In genomic region chr1:179645980-179646268, GRCm38 (mm10) we compare ENCODE assay signal across 8 mouse cellular contexts. TPM values are rescaled to one million over a fixed set of nuclear protein-coding genes. Genes with fewer than 3 reads are reported as not detected.
A peak's percentile ranks its signal among the peaks of the same experiment; 100 is the strongest.
DNase-seq lines count a peak whose midpoint lies in the region; ATAC-seq and TF ChIP-seq lines count a peak whose summit lies in the region.

No protein-coding gene starts in this region.

- H3K4me3 ChIP-seq in heart, adult 2 months: peak overlapping the region; percentile 21; the same call in 1 of the 2 replicates
- peak overlapping the region; percentile 26; the same call in 1 of the 2 replicates for H3K4me3 ChIP-seq in forebrain, postnatal 0 days (ENCODE audit: low read depth, low read length)
- H3K4me3 ChIP-seq in liver, embryonic 15.5 days (replicated peaks): no peak overlapping the region

- WGBS in heart, adult 2 months: 18% methylated on average over 4 of the region's 4 CpGs
- WGBS in forebrain, postnatal 0 days: 31% methylated on average over 4 of the region's 4 CpGs
- WGBS in liver, embryonic 15.5 days (ENCODE audit: insufficient replicate concordance): 20% methylated on average over 4 of the region's 4 CpGs

- TF ChIP-seq POLR2A in heart, adult 2 months (IDR thresholded peaks at IDR 0.05; ENCODE audit: insufficient read depth, low read depth, low read length): no peak

- no peak for TF ChIP-seq EP300 in heart, adult 2 months (IDR thresholded peaks at IDR 0.05; ENCODE audit: insufficient read depth, low read depth, low read length)

- ATAC-seq in CD4-positive, CD25-positive, alpha-beta regulatory T cell, adult 4 months: peak; percentile 37
- ATAC-seq in forebrain, postnatal 0 days: peak; percentile 32; the same call in 1 of the 2 replicates
- no peak for ATAC-seq in liver, embryonic 15.5 days (ENCODE audit: insufficient read depth)

- no peak for TF ChIP-seq CTCF in heart, adult 2 months (IDR thresholded peaks at IDR 0.05)
- TF ChIP-seq CTCF in forebrain, postnatal 0 days (IDR thresholded peaks at IDR 0.05; ENCODE audit: low read depth): no peak

- peak overlapping the region; percentile 47 for H3K4me2 ChIP-seq in forebrain, postnatal 0 days (ENCODE audit: low read depth)
- H3K4me2 ChIP-seq in liver, embryonic 15.5 days: peak overlapping the region; percentile 16; the same call in 1 of the 2 replicates

- H3K27ac ChIP-seq in heart, adult 2 months: no peak overlapping the region
- no peak overlapping the region for H3K27ac ChIP-seq in forebrain, postnatal 0 days (ENCODE audit: low read depth, low read length)
- H3K27ac ChIP-seq in liver, embryonic 15.5 days (replicated peaks): no peak overlapping the region

- intact Hi-C loops in heart, adult 2 months (cut with DNase I): loop anchor here (10.0 kb wide), 2 partner anchors 89 to 199 kb away; no protein-coding TSS in a partner anchor
- intact Hi-C loops in gastrocnemius, postnatal 14 days (cut with DNase I; ENCODE audit: low total_unique reads): loop anchor here (10.0 kb wide), 1 partner anchor 89 kb away; no protein-coding TSS in a partner anchor

- no peaks in the 10 kb centered on the region for H3K27me3 ChIP-seq in heart, adult 2 months (ENCODE audit: control insufficient read depth, insufficient read depth, low read length)
- no peaks in the 10 kb centered on the region for H3K27me3 ChIP-seq in forebrain, postnatal 0 days (ENCODE audit: insufficient read depth, low read length)
- 0 out of 2 replicates have a peak, but pooled peaks cover 7% of the 10 kb centered on the region for H3K27me3 ChIP-seq in liver, embryonic 15.5 days

- no peak for DNase-seq in heart, adult 2 months
- no peak for DNase-seq in heart, postnatal 4 days
- DNase-seq in forebrain, postnatal 0 days: no peak
- no peak for DNase-seq in adrenal gland, postnatal 4 days (ENCODE audit: low spot score in 2 of 2)
- DNase-seq in gastrocnemius, postnatal 14 days: no peak
- DNase-seq in thymus, postnatal 4 days: no peak

- H3K4me1 ChIP-seq in heart, adult 2 months (ENCODE audit: control insufficient read depth, insufficient read depth, low read length): peaks cover 4% of the 10 kb centered on the region
- no peaks in the 10 kb centered on the region for H3K4me1 ChIP-seq in forebrain, postnatal 0 days (ENCODE audit: insufficient read depth)
- H3K4me1 ChIP-seq in liver, embryonic 15.5 days (replicated peaks): peaks cover 26% of the 10 kb centered on the region

- peak overlapping the region; percentile 45; the same call in 1 of the 2 replicates for H3K9ac ChIP-seq in heart, adult 2 months (ENCODE audit: low read depth, low read length)
- H3K9ac ChIP-seq in forebrain, postnatal 0 days: no peak overlapping the region
- no peak overlapping the region for H3K9ac ChIP-seq in liver, embryonic 15.5 days

- no peaks in the 10 kb centered on the region for H3K36me3 ChIP-seq in heart, adult 2 months (ENCODE audit: control insufficient read depth, insufficient read depth, low read length)
- H3K36me3 ChIP-seq in forebrain, postnatal 0 days (ENCODE audit: insufficient read depth): no peaks in the 10 kb centered on the region
- no peaks in the 10 kb centered on the region for H3K36me3 ChIP-seq in liver, embryonic 15.5 days (replicated peaks)

- H3K9me3 ChIP-seq in forebrain, postnatal 0 days (ENCODE audit: low read length): no peaks in the 10 kb centered on the region
- H3K9me3 ChIP-seq in liver, embryonic 15.5 days (replicated peaks): no peaks in the 10 kb centered on the region

- no peaks in the 10 kb centered on the region for H3K79me2 ChIP-seq in heart, adult 2 months (replicated peaks; ENCODE audit: control insufficient read depth, insufficient read depth, low read length)

RNA-seq across cellular contexts. Expression of gene Sccpdh, which starts 22.1 kb away (rescaled TPM):
- total RNA-seq in heart, adult 2 months (2021): 10 to 100 TPM; 47.9 to 49.4 TPM
- polyA plus RNA-seq in heart, adult 2 months (2012; rRNA removed): 23.6 and 72.3 TPM in 2 replicates
- total RNA-seq in heart, postnatal 4 days (2021): 10 to 100 TPM; 65.1 to 70.9 TPM
- 10 to 100 TPM; 10.1 to 16.1 TPM for polyA plus RNA-seq in CD4-positive, CD25-positive, alpha-beta regulatory T cell, adult 4 months (2017; shearing (Covaris generic))
- total RNA-seq in forebrain, postnatal 0 days (2014; rRNA removed): 108 and 115 TPM in 2 replicates
- 164 and 168 TPM in 2 replicates for polyA plus RNA-seq in forebrain, postnatal 0 days (2015; fragmentation: Nextera tagmentation; extraction: Ambion mirVana)
- polyA plus RNA-seq in liver, embryonic 15.5 days (2015; fragmentation: Nextera tagmentation; extraction: Ambion mirVana): 9.0 and 9.5 TPM in 2 replicates
- 10 to 100 TPM; 38.0 to 39.6 TPM for total RNA-seq in adrenal gland, postnatal 4 days (2021)
- 10 to 100 TPM; 43.1 to 47.0 TPM for total RNA-seq in gastrocnemius, postnatal 14 days (2021)
